Mouse (Mus musculus) brain, embryonic 14.5 days (tissue): ENCODE measurements at regions not wholly inside any gene's neighbourhood (a gene's known extent, or its start where the extent isn't known, plus 50 kb on each side); places are given as distances from the start of the nearest gene placed in this dataset.

ENCODE experiments used
- CTCF ChIP-seq: fragments of 200-500 bp; IDR thresholded peaks from 2 replicates; pipeline ENCODE4 v1.5.1; 2012; ENCODE audit warnings: inconsistent platforms, mild to moderate bottlenecking, moderate library complexity, borderline replicate concordance; ENCODE audit not compliant: insufficient read depth, insufficient read length; ENCODE audit errors: extremely low read depth
- POLR2A ChIP-seq: fragments of 200-500 bp; IDR thresholded peaks from 2 replicates; pipeline ENCODE4 v1.6.1; 2012; ENCODE audit warnings: mild to moderate bottlenecking, inconsistent platforms, borderline replicate concordance; ENCODE audit not compliant: poor library complexity, insufficient read depth, insufficient read length, severe bottlenecking; ENCODE audit errors: extremely low read depth

- TF ChIP-seq POLR2A: no peak
- no peak for TF ChIP-seq CTCF
Observed at GRCm38 (mm10) chr11:112095009-112095408, 687.0 kb upstream of the Sox9 start.
